Mouse (Mus musculus) embryonic facial prominence, embryonic 15.5 days (tissue): ENCODE measurements around the gene Adnp. TPM values are rescaled to one million over a fixed set of nuclear protein-coding genes. Genes with fewer than 3 reads are reported as not detected.
A peak's percentile ranks its signal among the peaks of the same experiment; 100 is the strongest.

Source experiments
- ATAC-seq: fragments of 200-750 bp; cut with Nextera tagmentation; 2 replicates; pipeline ENCODE4 v1.8.0; 2017; ENCODE audit warnings: low read depth, moderate TSS enrichment; ENCODE audit not compliant: insufficient number of reproducible peaks, low FRiP score, low TSS enrichment
- H3K27ac ChIP-seq: fragments of 300-500 bp; sonication (generic); replicated peaks from 2 replicates; pipeline ENCODE4 v1.5.1; 2015; ENCODE audit warnings: mild to moderate bottlenecking, inconsistent platforms
- H3K27me3 ChIP-seq: fragments of 300-500 bp; sonication (generic); 2 replicates; pipeline ENCODE4 v1.6.1; 2015; ENCODE audit warnings: inconsistent platforms
- H3K36me3 ChIP-seq: fragments of 300-500 bp; sonication (generic); 2 replicates; pipeline ENCODE4 v1.6.1; 2015; ENCODE audit warnings: mild to moderate bottlenecking, inconsistent platforms
- H3K4me1 ChIP-seq: fragments of 300-500 bp; sonication (generic); 2 replicates; pipeline ENCODE4 v1.6.1; 2015; ENCODE audit warnings: inconsistent platforms
- H3K4me2 ChIP-seq: fragments of 300-500 bp; sonication (generic); replicated peaks from 2 replicates; pipeline ENCODE4 v1.6.1; 2015; ENCODE audit warnings: mild to moderate bottlenecking, inconsistent platforms
- H3K4me3 ChIP-seq: fragments of 300-500 bp; sonication (generic); replicated peaks from 2 replicates; pipeline ENCODE4 v1.5.1; 2015; ENCODE audit warnings: mild to moderate bottlenecking, inconsistent platforms
- H3K9ac ChIP-seq: fragments of 300-500 bp; sonication (generic); 2 replicates; pipeline ENCODE4 v1.6.1; 2015; ENCODE audit warnings: inconsistent platforms
- H3K9me3 ChIP-seq: fragments of 300-500 bp; sonication (generic); replicated peaks from 2 replicates; pipeline ENCODE4 v1.6.1; 2016; ENCODE audit warnings: inconsistent platforms
- WGBS: fragments of 180-500 bp; shearing (Covaris S2); methylation state at CpG from one replicate; pipeline ENCODE4 v1.1.7; 2015; 5-methylcytosine and 5-hydroxymethylcytosine counted together
- polyA plus RNA-seq: library from polyadenylated mRNA; unstranded; fragments of >200 nt; fragmentation: Nextera tagmentation; extraction: Ambion mirVana; gene quantifications from 2 replicates; pipeline ENCODE4 v1.2.1, GENCODE M21; 2015

Adnp gene
- polyA plus RNA-seq, 1 experiment from 2014 or later: 3.4 TPM

DNA sequence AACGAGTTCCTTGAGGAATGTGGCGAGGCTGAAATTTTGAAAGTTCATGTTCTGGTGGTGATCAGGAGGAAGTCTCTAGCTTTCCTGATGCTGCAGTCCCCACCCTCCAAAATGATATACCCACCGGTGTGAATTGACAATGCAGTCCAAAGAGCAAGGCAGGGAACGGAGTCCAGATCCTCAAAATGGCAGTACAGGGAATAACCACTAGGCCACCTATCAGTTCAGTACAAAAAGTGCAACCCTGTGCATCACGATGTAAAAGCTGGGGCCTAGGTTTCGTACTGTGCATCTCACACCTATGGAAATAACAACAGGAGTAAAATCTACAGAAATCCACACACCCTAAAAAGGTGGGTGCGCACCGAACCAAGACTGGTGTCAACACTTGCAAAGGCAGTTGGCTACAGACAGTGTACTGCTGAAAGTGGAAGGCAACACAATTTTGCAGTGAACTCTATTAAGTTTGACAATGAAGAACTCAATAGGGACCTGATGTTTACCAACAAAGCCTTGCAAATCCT lies 2.4 kb downstream of the Adnp start:
- peak overlapping the region; percentile 87 for H3K4me3 ChIP-seq
- no peak overlapping the region for H3K9ac ChIP-seq
- H3K9me3 ChIP-seq: no peaks in the 10 kb centered on the region
- ATAC-seq: no peak
- no peak overlapping the region for H3K27ac ChIP-seq
- 76% methylated on average over 8 of the region's 8 CpGs for WGBS
- H3K36me3 ChIP-seq: peaks cover 20% of the 10 kb centered on the region
- H3K4me1 ChIP-seq: peaks cover 30% of the 10 kb centered on the region
- no peaks in the 10 kb centered on the region for H3K27me3 ChIP-seq
- peak overlapping the region; percentile 67 for H3K4me2 ChIP-seq

DNA sequence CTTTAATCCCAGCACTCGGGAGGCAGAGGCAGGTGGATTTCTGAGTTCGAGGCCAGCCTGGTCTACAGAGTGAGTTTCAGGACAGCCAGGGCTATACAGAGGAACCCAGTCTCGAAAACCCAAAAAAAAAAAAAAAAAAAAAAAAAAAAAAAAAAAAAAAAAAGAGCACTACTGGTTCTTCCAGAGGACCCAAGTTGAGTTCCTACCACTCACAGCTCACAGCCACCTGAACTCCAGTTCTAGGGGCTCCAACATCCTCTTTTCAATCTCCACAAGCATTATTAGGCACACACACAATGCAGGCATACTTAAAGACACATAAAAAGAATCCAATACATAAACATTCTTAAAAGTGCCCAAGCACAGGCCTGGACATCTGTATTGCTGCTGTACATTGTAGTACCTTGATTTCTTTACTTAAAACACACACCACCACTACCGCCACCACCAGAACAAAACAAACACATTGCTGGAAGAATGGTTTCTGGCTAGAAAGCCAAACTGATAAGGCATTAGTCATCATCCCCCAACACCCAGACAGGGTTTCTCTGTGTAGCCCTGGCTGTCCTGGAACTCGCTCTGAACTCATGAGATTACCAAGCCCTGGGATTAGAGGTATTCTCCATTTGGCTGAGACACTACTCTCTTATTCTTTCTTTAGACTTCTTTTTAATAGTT lies 6.8 kb downstream of the Adnp start:
- Histone ChIP-seq H3K9ac (no peak overlapping the region), H3K27me3 (no peaks in the 10 kb centered on the region), H3K36me3 (peaks cover 16% of the 10 kb centered on the region), H3K4me1 (peaks cover 41% of the 10 kb centered on the region), H3K4me3 (no peak overlapping the region), H3K9me3 (no peaks in the 10 kb centered on the region), H3K4me2 (no peak overlapping the region), H3K27ac (no peak overlapping the region)
- ATAC-seq: no peak
- WGBS: 71% methylated on average over 5 of the region's 5 CpGs

DNA sequence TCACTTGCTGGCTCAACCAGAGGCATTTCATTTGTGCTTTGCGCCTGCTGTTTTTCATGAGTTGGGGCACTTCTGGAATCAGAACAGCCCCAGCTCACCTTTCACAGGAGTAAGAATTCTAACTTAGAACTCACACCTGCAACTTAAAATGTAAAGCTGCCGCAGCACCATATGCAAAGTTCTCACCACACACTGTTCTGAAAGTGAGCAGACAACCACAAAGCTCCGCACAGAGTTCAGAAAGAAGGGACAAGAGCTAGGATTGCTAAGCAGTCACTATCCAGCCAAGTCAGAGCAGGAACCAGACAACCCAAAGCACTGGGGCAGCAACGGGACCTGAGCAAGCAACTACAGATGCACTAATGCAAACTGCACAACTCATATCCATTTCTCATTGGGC lies 7.4 kb downstream of the Adnp start:
- Histone ChIP-seq H3K4me1 (peaks cover 39% of the 10 kb centered on the region), H3K9me3 (no peaks in the 10 kb centered on the region), H3K4me3 (no peak overlapping the region), H3K36me3 (peaks cover 16% of the 10 kb centered on the region), H3K27ac (0 out of 2 replicates have a peak overlapping the region, but pooled peaks have one; percentile 7), H3K27me3 (no peaks in the 10 kb centered on the region), H3K9ac (no peak overlapping the region), H3K4me2 (no peak overlapping the region)
- WGBS: 78% methylated on average over 4 of the region's 4 CpGs
- ATAC-seq: no peak

DNA sequence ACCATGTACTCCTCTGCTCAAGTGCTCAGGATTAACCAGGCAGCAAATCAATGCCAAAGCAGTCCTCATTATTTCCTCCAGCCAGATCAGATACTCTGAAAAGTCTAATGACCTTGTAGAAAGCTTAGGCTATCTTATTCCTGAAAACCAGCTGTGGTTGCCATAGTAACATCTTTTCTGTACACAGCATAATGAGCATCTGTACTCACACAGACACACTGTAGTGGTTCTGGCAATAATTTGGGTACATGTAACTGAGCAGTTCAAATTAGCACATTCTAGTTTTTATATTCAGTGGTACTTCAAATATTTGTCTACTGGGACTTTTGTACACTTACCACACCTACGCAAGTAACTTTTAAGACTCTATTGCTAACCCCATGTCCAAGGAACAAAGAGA lies 8.5 kb downstream of the Adnp start:
- Histone ChIP-seq H3K4me3 (no peak overlapping the region), H3K27me3 (no peaks in the 10 kb centered on the region), H3K36me3 (peaks cover 16% of the 10 kb centered on the region), H3K9me3 (no peaks in the 10 kb centered on the region), H3K4me2 (no peak overlapping the region), H3K9ac (no peak overlapping the region), H3K4me1 (peaks cover 34% of the 10 kb centered on the region), H3K27ac (no peak overlapping the region)
- ATAC-seq: no peak
- WGBS: 88% methylated on average over 1 of the region's 1 CpGs

DNA sequence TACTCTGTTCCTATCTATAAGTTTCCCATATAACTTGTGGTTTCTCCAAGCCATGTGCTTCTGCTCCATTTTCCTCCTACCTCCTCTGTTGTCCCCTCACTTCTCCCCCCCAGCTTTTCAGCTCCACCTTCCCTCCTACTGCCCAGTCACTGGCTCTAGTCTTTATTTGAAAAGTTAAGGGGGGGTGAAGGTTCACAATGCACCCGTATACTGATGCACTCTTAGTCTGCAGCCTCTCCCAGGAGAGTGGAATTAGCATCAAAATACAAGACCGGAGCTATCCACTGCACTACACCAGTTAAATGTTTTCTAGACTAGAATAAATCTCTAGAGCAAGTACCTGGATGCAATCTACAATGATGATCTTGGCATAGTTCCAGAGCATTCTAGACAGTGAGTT lies 11.2 kb downstream of the Adnp start:
- Histone ChIP-seq H3K4me3 (no peak overlapping the region), H3K36me3 (peaks cover 10% of the 10 kb centered on the region), H3K4me2 (no peak overlapping the region), H3K27ac (no peak overlapping the region), H3K27me3 (no peaks in the 10 kb centered on the region), H3K9me3 (no peaks in the 10 kb centered on the region), H3K9ac (no peak overlapping the region), H3K4me1 (peaks cover 47% of the 10 kb centered on the region)
- ATAC-seq: no peak
- WGBS: 59% methylated on average over 2 of the region's 2 CpGs

DNA sequence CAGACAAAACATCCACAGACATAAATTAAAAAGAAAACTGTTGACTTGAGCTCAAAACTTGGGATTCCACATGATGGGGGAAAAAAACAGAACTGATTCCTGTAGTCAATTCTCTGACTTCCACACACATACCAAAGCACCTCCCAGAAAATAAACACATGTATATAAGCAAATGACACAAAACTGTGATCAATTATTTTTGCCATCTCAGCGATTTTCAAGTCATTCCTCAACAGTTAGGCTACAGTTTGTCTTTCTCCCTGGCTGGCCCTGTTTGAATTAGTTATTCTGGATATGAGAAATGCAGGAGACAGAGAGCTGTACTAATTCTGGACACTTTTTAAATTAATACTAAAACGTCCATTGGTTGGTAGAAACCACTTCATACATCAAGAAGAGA lies 13.2 kb downstream of the Adnp start:
- 71% methylated on average over 2 of the region's 2 CpGs for WGBS
- no peaks in the 10 kb centered on the region for H3K27me3 ChIP-seq
- no peak overlapping the region for H3K4me2 ChIP-seq
- H3K4me1 ChIP-seq: peaks cover 51% of the 10 kb centered on the region
- no peak overlapping the region for H3K4me3 ChIP-seq
- H3K27ac ChIP-seq: no peak overlapping the region
- no peaks in the 10 kb centered on the region for H3K9me3 ChIP-seq
- no peak for ATAC-seq
- H3K36me3 ChIP-seq: peaks cover 13% of the 10 kb centered on the region
- no peak overlapping the region for H3K9ac ChIP-seq

DNA sequence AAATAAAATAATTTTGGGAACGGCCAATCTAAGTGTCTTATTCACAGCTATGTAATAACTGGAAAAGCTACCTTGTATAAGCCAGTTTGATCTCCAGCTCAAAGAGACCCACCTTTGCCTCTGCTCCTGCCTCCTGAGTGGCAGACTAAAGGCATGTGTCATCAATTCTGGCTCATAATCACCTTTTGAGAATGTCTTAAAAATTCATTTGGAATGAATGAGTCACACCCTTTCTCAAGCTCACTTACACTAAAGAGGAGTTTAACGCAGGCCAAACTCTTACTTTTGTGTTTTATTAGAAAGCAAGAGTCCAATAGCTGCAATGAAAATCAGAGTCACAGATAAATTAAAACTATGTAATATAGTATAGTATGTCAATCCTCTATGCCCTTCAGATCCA lies 15.1 kb downstream of the Adnp start:
- no peak overlapping the region for H3K9ac ChIP-seq
- 81% methylated on average over 2 of the region's 2 CpGs for WGBS
- H3K27me3 ChIP-seq: no peaks in the 10 kb centered on the region
- ATAC-seq: no peak
- H3K36me3 ChIP-seq: peaks cover 21% of the 10 kb centered on the region
- H3K4me3 ChIP-seq: no peak overlapping the region
- no peaks in the 10 kb centered on the region for H3K9me3 ChIP-seq
- no peak overlapping the region for H3K4me2 ChIP-seq
- H3K27ac ChIP-seq: no peak overlapping the region
- H3K4me1 ChIP-seq: peaks cover 48% of the 10 kb centered on the region

DNA sequence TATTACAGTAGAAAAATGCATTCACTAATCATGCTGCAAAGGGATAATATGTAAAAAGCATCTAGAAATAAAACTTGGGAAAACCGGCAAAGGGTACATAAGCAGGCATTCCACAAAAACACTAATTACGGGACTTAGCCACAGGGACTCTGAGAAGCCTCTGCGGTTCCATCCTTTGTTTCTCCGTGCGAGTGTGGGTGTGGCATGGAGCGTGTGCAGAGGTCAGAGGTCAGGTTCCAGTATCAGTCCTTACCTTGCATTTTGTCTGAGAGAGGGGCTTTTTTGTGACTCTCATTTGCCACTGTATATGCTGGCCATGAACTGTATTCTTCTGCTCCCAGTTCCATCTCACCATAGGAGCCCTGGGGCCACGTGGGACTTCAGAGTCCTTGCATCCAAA lies 31.0 kb downstream of the Adnp start:
- Histone ChIP-seq H3K36me3 (peaks cover 45% of the 10 kb centered on the region), H3K4me3 (no peak overlapping the region), H3K9ac (no peak overlapping the region), H3K4me2 (no peak overlapping the region), H3K27ac (no peak overlapping the region), H3K9me3 (no peaks in the 10 kb centered on the region), H3K4me1 (peaks cover 5% of the 10 kb centered on the region; the same call in 1 of the 2 replicates), H3K27me3 (no peaks in the 10 kb centered on the region)
- no peak for ATAC-seq
- 46% methylated on average over 7 of the region's 7 CpGs for WGBS

DNA sequence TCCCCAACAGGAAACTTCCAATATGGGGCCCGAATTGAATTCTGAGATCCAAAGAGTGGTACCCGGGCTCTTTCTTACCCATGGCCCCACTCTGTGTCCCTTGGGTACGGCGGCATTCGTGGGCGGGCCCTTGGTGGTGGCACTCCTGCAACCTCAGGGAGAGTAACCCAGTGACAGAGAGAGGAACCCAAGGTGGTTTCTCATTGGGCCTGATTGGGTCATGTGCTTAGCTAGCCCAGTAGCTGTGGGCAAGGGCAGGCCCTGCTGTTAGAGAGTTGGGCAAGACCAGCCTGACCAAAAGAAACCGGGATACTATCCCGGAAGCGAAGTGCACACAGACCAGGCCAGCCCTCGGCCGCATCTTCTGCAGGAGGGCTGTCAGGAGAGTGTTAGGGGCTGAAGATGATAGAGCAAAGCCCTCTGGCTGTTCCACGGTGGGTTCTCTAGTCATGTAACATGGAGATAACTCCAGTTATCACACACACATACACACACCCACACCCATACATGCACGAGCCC lies 36.7 kb downstream of the Adnp start:
- ATAC-seq: peak; percentile 56; the same call in 1 of the 2 replicates
- WGBS: 9% methylated on average over 13 of the region's 13 CpGs
- Histone ChIP-seq H3K27me3 (no peaks in the 10 kb centered on the region), H3K9me3 (no peaks in the 10 kb centered on the region), H3K4me3 (peak overlapping the region; percentile 16; the same call in 1 of the 2 replicates), H3K4me1 (peaks cover 40% of the 10 kb centered on the region), H3K36me3 (peaks cover 11% of the 10 kb centered on the region), H3K4me2 (peak overlapping the region; percentile 26), H3K9ac (no peak overlapping the region), H3K27ac (peak overlapping the region; percentile 83)

DNA sequence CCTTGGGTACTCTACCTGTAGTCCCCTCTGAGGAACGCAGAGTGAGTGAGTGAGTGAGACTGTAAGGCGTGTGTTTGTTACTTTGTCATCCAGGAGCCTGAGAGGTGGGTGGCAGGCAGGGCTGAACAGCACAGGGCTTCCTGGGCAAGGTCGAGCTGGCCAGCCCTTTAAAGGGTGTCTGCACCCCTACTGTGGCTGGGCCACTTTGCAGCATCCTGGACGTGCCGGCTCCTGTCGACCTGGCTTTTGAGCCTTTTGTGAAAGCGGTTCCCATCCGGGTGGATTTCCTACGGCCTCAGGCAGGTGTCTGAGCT lies 37.2 kb downstream of the Adnp start:
- Histone ChIP-seq H3K27ac (peak overlapping the region; percentile 83), H3K4me2 (peak overlapping the region; percentile 26), H3K9ac (no peak overlapping the region), H3K4me3 (peak overlapping the region; percentile 16; the same call in 1 of the 2 replicates), H3K27me3 (no peaks in the 10 kb centered on the region), H3K9me3 (no peaks in the 10 kb centered on the region), H3K36me3 (peaks cover 7% of the 10 kb centered on the region), H3K4me1 (peaks cover 40% of the 10 kb centered on the region)
- WGBS: 4% methylated on average over 9 of the region's 9 CpGs
- ATAC-seq: no peak

DNA sequence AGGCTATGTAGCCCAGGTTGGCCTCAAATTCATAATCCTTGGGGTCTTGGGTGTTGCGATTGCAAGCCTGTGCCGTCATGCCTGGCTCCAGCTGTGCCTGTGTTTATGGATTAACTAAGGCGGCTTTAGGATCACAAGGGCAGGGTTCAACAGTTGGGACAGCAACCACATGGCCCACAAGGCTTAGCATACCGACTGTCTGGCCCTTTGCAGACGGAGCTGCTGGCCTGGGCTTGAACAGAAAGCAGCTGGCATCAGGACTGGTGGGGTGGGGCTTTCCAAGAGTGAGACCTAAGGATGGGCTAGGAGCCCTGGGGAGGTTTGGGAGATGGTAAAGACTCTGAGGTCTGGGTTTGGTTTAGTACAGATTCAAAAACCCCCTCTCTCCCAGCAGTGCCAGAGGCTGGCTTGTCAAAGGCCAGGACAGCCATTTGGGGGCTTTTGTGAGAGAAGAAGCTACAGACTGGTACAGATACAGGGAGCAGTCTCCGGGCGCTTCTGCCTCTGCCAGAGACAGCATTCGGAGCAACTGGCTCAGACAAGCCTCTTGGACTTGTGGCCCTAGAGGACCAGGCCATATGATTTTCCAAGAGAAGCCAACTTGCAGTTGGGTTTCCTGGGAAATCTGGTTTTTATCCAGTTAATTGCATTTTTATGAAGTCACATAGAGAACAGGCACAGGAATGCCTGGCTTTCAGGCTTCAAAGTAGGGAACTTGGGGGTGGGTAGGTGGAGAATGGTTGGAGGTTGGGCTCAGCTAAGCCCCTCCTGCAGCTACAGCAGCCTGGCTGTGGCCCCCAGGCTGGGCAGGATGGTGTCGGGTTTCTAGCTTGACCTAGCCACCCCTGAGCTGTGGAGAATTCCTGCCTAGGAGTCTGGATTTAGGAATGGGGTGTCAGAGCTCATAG lies 37.8 kb downstream of the Adnp start:
- Histone ChIP-seq H3K36me3 (peaks cover 7% of the 10 kb centered on the region), H3K4me1 (peaks cover 40% of the 10 kb centered on the region), H3K9me3 (no peaks in the 10 kb centered on the region), H3K9ac (no peak overlapping the region), H3K27me3 (no peaks in the 10 kb centered on the region), H3K4me3 (no peak overlapping the region), H3K27ac (peak overlapping the region; percentile 83), H3K4me2 (peak overlapping the region; percentile 26)
- ATAC-seq: peak; percentile 68
- 16% methylated on average over 9 of the region's 9 CpGs for WGBS
